Mouse (Mus musculus) small intestine, adult 2 months (tissue): ENCODE results near the gene Gm10190. TPM values are rescaled to one million over a fixed set of nuclear protein-coding genes. Genes with fewer than 3 reads are reported as not detected.

Experiments used
- H3K27ac ChIP-seq: fragments of 200-500 bp; 2 replicates; pipeline ENCODE4 v1.5.1; 2012; ENCODE audit warnings: low read depth, low read length, control low read depth, inconsistent platforms; ENCODE audit not compliant: insufficient read depth
- H3K27me3 ChIP-seq: fragments of 200-500 bp; 2 replicates; pipeline ENCODE4 v1.6.1; 2012; ENCODE audit warnings: mild to moderate bottlenecking, moderate library complexity, low read length, inconsistent platforms; ENCODE audit not compliant: control insufficient read depth, insufficient read depth
- H3K36me3 ChIP-seq: fragments of 200-500 bp; 2 replicates; pipeline ENCODE4 v1.6.1; 2012; ENCODE audit warnings: mild to moderate bottlenecking, low read length, control low read depth, inconsistent platforms; ENCODE audit not compliant: control insufficient read depth, insufficient read depth
- H3K4me1 ChIP-seq: fragments of 200-500 bp; 2 replicates; pipeline ENCODE4 v1.6.1; 2012; ENCODE audit warnings: low read length, inconsistent platforms, mixed read lengths; ENCODE audit not compliant: control insufficient read depth, insufficient read depth, insufficient read length
- H3K4me3 ChIP-seq: fragments of 200-500 bp; 2 replicates; pipeline ENCODE4 v1.5.1; 2012; ENCODE audit warnings: low read depth, mild to moderate bottlenecking, control low read depth, inconsistent platforms, low read length, moderate library complexity
- CTCF ChIP-seq: fragments of 200-500 bp; IDR thresholded peaks from 2 replicates; pipeline ENCODE4 v1.5.1; 2012; ENCODE audit warnings: low read depth, mild to moderate bottlenecking, control low read depth, inconsistent platforms, low read length, moderate library complexity, mixed read lengths; ENCODE audit not compliant: insufficient replicate concordance, insufficient read length; ENCODE audit errors: extremely low read depth
- POLR2A ChIP-seq: fragments of 200-500 bp; IDR thresholded peaks from 2 replicates; pipeline ENCODE4 v1.6.1; 2012; ENCODE audit warnings: low read depth, mild to moderate bottlenecking, control low read depth, inconsistent platforms, low read length, moderate library complexity
- WGBS: fragments of 180-500 bp; shearing (Covaris S2); methylation state at CpG from one replicate; pipeline ENCODE4 v1.1.7; 2018; 5-methylcytosine and 5-hydroxymethylcytosine counted together
- polyA plus RNA-seq: library from polyadenylated mRNA; depleted of rRNA; stranded (reverse); fragments of >200 nt; gene quantifications from 2 replicates; pipeline ENCODE4 v1.2.3, GENCODE M21; 2012; rRNA removed

Gene Gm10190
- polyA plus RNA-seq, 1 experiment, result 0.87 TPM

- Histone ChIP-seq H3K36me3 (no peaks in the 10 kb centered on the region), H3K4me3 (no peak overlapping the region), H3K27me3 (no peaks in the 10 kb centered on the region), H3K27ac (no peak overlapping the region), H3K4me1 (no peaks in the 10 kb centered on the region)
- TF ChIP-seq POLR2A, result no peak
- TF ChIP-seq CTCF, result no peak
- WGBS, result 63% methylated on average over 11 of the region's 11 CpGs
Observed at GRCm38 (mm10) chr17:80346591-80347125, 26.7 kb downstream of the Gm10190 start.

- H3K27me3 ChIP-seq, result no peaks in the 10 kb centered on the region
- H3K4me3 ChIP-seq, result no peak overlapping the region
- no peaks in the 10 kb centered on the region for H3K36me3 ChIP-seq
- no peak overlapping the region for H3K27ac ChIP-seq
- WGBS, result 70% methylated on average over 4 of the region's 4 CpGs
- H3K4me1 ChIP-seq, result no peaks in the 10 kb centered on the region
- TF ChIP-seq POLR2A (no peak), CTCF (peak; percentile 17; the same call in 1 of the 2 replicates)
Observed at GRCm38 (mm10) chr17:80345277-80345676, 28.1 kb downstream of the Gm10190 start.

GRCm38 (mm10) chr17:80332386-80332785 is 41.0 kb downstream of the Gm10190 start:
- TF ChIP-seq POLR2A, result no peak
- TF ChIP-seq CTCF, result peak; percentile 21; the same call in 1 of the 2 replicates
- no peaks in the 10 kb centered on the region for H3K36me3 ChIP-seq
- no peaks in the 10 kb centered on the region for H3K4me1 ChIP-seq
- 74% methylated on average over 2 of the region's 2 CpGs for WGBS
- no peak overlapping the region for H3K27ac ChIP-seq
- H3K27me3 ChIP-seq, result no peaks in the 10 kb centered on the region
- H3K4me3 ChIP-seq, result no peak overlapping the region

- Histone ChIP-seq H3K27me3 (no peaks in the 10 kb centered on the region), H3K36me3 (no peaks in the 10 kb centered on the region), H3K27ac (no peak overlapping the region), H3K4me1 (no peaks in the 10 kb centered on the region), H3K4me3 (no peak overlapping the region)
- WGBS, result 88% methylated on average over 3 of the region's 3 CpGs
- TF ChIP-seq CTCF (no peak), POLR2A (no peak)
Observed at GRCm38 (mm10) chr17:80326431-80326830, 46.9 kb downstream of the Gm10190 start.

GRCm38 (mm10) chr17:80325456-80325855 is 47.9 kb downstream of the Gm10190 start:
- no peak for TF ChIP-seq POLR2A
- no peak for TF ChIP-seq CTCF
- Histone ChIP-seq H3K36me3 (no peaks in the 10 kb centered on the region), H3K27me3 (no peaks in the 10 kb centered on the region), H3K4me3 (no peak overlapping the region), H3K4me1 (no peaks in the 10 kb centered on the region), H3K27ac (no peak overlapping the region)
- 64% methylated on average over 5 of the region's 5 CpGs for WGBS

DNA sequence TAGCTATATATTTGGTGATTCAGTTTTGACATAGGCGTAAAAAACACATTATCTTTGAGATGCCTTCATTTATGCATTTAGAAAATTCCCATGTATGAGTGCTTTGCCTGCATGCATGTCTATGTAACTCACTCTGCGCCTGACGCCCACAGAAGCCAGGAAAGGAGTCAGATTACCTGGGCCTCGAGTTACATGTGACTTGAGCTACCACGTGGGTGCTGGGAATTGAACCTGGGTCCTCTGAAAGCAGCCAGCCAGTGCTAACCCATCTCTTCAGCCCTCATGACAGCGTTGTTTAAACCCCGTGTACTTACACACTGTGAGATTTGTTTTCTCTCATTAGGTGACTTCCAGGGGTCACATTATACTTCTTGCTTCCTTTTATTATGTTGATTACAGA is 48.8 kb downstream of the Gm10190 start:
- Histone ChIP-seq H3K4me3 (no peak overlapping the region), H3K4me1 (no peaks in the 10 kb centered on the region), H3K36me3 (no peaks in the 10 kb centered on the region), H3K27ac (no peak overlapping the region), H3K27me3 (no peaks in the 10 kb centered on the region)
- 84% methylated on average over 7 of the region's 7 CpGs for WGBS
- TF ChIP-seq CTCF, result no peak
- TF ChIP-seq POLR2A, result no peak

DNA sequence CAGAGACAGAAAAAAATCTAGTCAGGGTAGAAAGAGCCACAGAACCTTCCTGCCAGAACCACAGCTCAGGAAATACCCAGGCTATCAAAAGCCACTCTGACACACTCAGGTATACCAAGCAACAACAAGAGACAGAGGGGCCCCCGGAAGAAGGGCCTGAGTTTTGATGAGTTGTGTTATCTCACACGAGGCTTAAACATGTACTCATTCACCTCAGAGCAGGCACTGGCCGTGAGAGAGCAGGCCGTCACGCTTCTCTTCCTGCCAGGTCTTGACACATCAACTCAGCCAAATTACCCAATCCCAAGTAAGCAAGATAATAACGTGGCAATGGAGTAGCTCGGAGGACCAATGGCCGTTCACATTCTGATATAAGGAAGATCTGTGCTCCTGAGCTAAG is 49.7 kb downstream of the Gm10190 start:
- WGBS, result 56% methylated on average over 8 of the region's 8 CpGs
- no peaks in the 10 kb centered on the region for H3K36me3 ChIP-seq
- no peaks in the 10 kb centered on the region for H3K4me1 ChIP-seq
- no peak overlapping the region for H3K4me3 ChIP-seq
- no peaks in the 10 kb centered on the region for H3K27me3 ChIP-seq
- TF ChIP-seq CTCF (no peak), POLR2A (no peak)
- H3K27ac ChIP-seq, result no peak overlapping the region

Other genes starting within 250 kb of the Gm10190 start
- 24.1 and 67.4 TPM in 2 replicates for gene Galm, start 246.1 kb downstream of the Gm10190 start, polyA plus RNA-seq
- 8.1 and 16.2 TPM in 2 replicates for gene Srsf7, start 166.2 kb downstream of the Gm10190 start, polyA plus RNA-seq
- not detected in 2 replicates for gene Ttc39d, start 166.1 kb downstream of the Gm10190 start, polyA plus RNA-seq
- gene Gemin6, start 149.1 kb downstream of the Gm10190 start, polyA plus RNA-seq, result 0.62 and 1.2 TPM in 2 replicates
- 0.66 and 0.72 TPM in 2 replicates for gene Morn2, start 83.3 kb downstream of the Gm10190 start, polyA plus RNA-seq
- 2.1 and 4.6 TPM in 2 replicates for gene Dhx57, start 83.1 kb downstream of the Gm10190 start, polyA plus RNA-seq
- 0.11 and 0.28 TPM in 2 replicates for gene Arhgef33, start 66.1 kb downstream of the Gm10190 start, polyA plus RNA-seq
- gene Sos1, start 106.9 kb upstream of the Gm10190 start, polyA plus RNA-seq, result 0.81 and 2.1 TPM in 2 replicates
- 0.03 TPM in 1 of 2 replicates, not detected in the other for gene Cdkl4, start 204.3 kb upstream of the Gm10190 start, polyA plus RNA-seq